Mouse (Mus musculus) kidney, embryonic 16.5 days (tissue): ENCODE data around the gene Igfbp2. TPM values are rescaled to one million over a fixed set of nuclear protein-coding genes. Genes with fewer than 3 reads are reported as not detected.

ENCODE experiments used
- ATAC-seq: fragments of 200-750 bp; cut with Nextera tagmentation; 2 replicates; pipeline ENCODE4 v1.8.0; 2017; ENCODE audit warnings: moderate TSS enrichment; ENCODE audit not compliant: low FRiP score, low TSS enrichment
- H3K27ac ChIP-seq: fragments of 300-500 bp; sonication (generic); 2 replicates; pipeline ENCODE4 v1.5.1; 2014; ENCODE audit warnings: low read length
- H3K27me3 ChIP-seq: fragments of 300-500 bp; sonication (generic); 2 replicates; pipeline ENCODE4 v1.6.1; 2014; ENCODE audit warnings: low read length, control low read depth, mixed read lengths; ENCODE audit not compliant: insufficient read depth
- H3K36me3 ChIP-seq: fragments of 300-500 bp; sonication (generic); 2 replicates; pipeline ENCODE4 v1.6.1; 2014; ENCODE audit warnings: low read length, control low read depth, mixed read lengths; ENCODE audit not compliant: insufficient read depth
- H3K4me1 ChIP-seq: fragments of 300-500 bp; sonication (generic); 2 replicates; pipeline ENCODE4 v1.6.1; 2014; ENCODE audit warnings: low read length, control low read depth, mixed read lengths; ENCODE audit not compliant: insufficient read depth
- H3K4me2 ChIP-seq: fragments of 300-500 bp; sonication (generic); replicated peaks from 2 replicates; pipeline ENCODE4 v1.6.1; 2014; ENCODE audit warnings: low read depth, low read length
- H3K4me3 ChIP-seq: fragments of 300-500 bp; sonication (generic); 2 replicates; pipeline ENCODE4 v1.5.1; 2014; ENCODE audit warnings: mild to moderate bottlenecking, low read length
- H3K9ac ChIP-seq: fragments of 300-500 bp; sonication (generic); replicated peaks from 2 replicates; pipeline ENCODE4 v1.6.1; 2014; ENCODE audit warnings: low read length
- H3K9me3 ChIP-seq: fragments of 300-500 bp; sonication (generic); 2 replicates; pipeline ENCODE4 v1.6.1; 2016; ENCODE audit warnings: low read length, control low read depth
- WGBS: fragments of 180-500 bp; shearing (Covaris S2); extraction: QIAGEN DNeasy Blood & Tissue Kit; methylation state at CpG from one replicate; pipeline ENCODE4 v1.1.7; 2014; 5-methylcytosine and 5-hydroxymethylcytosine counted together
- polyA plus RNA-seq: library from polyadenylated mRNA; unstranded; fragments of >200 nt; fragmentation: Nextera tagmentation; extraction: Ambion mirVana; gene quantifications from 2 replicates; pipeline ENCODE4 v1.2.1, GENCODE M21; 2015

Igfbp2 gene
- polyA plus RNA-seq, 1 experiment from 2014 or later: 152 TPM

DNA sequence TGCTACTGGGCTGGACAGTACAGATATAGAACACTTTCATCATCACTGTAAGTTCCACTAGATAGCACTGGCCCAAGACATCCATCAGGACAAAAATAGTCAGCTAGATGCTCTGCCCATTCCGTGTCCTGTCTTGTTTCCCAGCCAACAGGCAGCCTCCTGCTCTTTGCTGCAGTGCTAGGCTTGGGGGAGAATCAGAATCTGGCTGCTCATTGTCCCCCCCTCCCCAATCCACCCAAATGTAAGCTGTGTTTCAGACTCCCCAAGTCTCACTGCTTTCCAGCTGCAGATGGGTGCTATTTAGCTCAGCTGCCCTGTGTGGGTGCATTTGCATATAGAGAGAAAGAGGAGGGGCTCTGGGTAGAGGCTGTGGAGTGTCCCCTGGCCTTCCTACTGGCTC, 43.0 kb downstream of the Igfbp2 start:
- Histone ChIP-seq H3K9ac (no peak overlapping the region), H3K27ac (no peak overlapping the region)

GRCm38 (mm10) chr1:72868429-72869215, 44.3 kb downstream of the Igfbp2 start:
- Histone ChIP-seq H3K4me2 (no peak overlapping the region), H3K4me3 (no peak overlapping the region), H3K27ac (no peak overlapping the region), H3K27me3 (no peaks in the 10 kb centered on the region), H3K36me3 (peaks cover 3% of the 10 kb centered on the region; the same call in 1 of the 2 replicates), H3K9me3 (no peaks in the 10 kb centered on the region), H3K4me1 (peaks cover 36% of the 10 kb centered on the region), H3K9ac (no peak overlapping the region)
- WGBS: 71% methylated on average over 10 of the region's 10 CpGs
- no peak for ATAC-seq

More for the DNA sequence above, 43.0 kb downstream of the Igfbp2 start:
- ATAC-seq: no peak
- H3K4me1 ChIP-seq: peaks cover 30% of the 10 kb centered on the region
- H3K36me3 ChIP-seq: peaks cover 12% of the 10 kb centered on the region; the same call in 1 of the 2 replicates
- H3K4me2 ChIP-seq: no peak overlapping the region
- no peaks in the 10 kb centered on the region for H3K27me3 ChIP-seq
- 35% methylated on average over 1 of the region's 1 CpGs for WGBS
- H3K4me3 ChIP-seq: no peak overlapping the region
- no peaks in the 10 kb centered on the region for H3K9me3 ChIP-seq

- Histone ChIP-seq H3K36me3 (no peaks in the 10 kb centered on the region), H3K27me3 (no peaks in the 10 kb centered on the region), H3K4me1 (peaks cover 36% of the 10 kb centered on the region), H3K4me3 (no peak overlapping the region), H3K9ac (no peak overlapping the region), H3K4me2 (peak overlapping the region; percentile 94; the same call in 1 of the 2 replicates), H3K9me3 (no peaks in the 10 kb centered on the region), H3K27ac (no peak overlapping the region)
- no peak for ATAC-seq
Measured at GRCm38 (mm10) chr1:72869275-72869674, 45.0 kb downstream of the Igfbp2 start.

GRCm38 (mm10) chr1:72869681-72870614, 45.6 kb downstream of the Igfbp2 start:
- peak overlapping the region; percentile 72 for H3K4me3 ChIP-seq
- no peaks in the 10 kb centered on the region for H3K9me3 ChIP-seq
- peaks cover 37% of the 10 kb centered on the region for H3K4me1 ChIP-seq
- H3K36me3 ChIP-seq: no peaks in the 10 kb centered on the region
- WGBS: 7% methylated on average over 22 of the region's 22 CpGs
- no peaks in the 10 kb centered on the region for H3K27me3 ChIP-seq
- peak overlapping the region; percentile 86 for H3K27ac ChIP-seq
- ATAC-seq: peak; percentile 60
- H3K4me2 ChIP-seq: peak overlapping the region; percentile 94
- peak overlapping the region; percentile 57 for H3K9ac ChIP-seq

DNA sequence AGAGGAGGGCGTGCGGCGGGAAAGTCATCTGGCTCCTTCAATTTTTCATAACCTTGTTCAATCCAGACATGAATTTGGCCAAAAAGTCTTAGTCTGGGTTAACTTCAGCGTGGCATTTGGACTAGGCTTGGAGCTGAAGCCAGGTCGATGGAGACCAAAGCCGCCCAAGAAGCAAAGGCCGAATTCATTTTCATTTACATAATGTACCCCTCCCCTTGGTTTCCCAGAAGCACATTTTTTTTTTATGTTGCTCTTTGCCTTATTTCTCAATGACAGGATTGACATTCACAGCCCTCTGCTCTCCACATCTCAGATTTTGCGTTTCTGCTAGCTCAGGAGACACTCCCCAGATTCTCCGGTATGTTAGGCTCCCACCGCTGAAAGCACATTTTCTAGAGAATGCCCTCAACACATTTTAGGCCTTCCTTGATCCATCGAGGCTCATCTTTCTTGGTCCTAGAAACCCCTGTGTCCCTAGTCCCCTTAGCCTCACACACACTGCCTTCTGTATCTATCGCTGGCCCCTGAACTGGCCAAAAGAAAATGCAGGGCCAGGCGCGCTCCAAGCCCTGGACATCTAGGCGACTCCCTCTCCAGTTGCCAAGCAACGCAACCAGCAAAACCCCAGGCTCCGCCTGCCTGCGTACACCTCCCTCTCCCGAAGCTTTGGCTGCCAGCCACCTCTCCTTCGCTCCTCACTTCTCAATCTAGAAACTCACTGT, 46.5 kb downstream of the Igfbp2 start:
- WGBS: under 1% methylated on average over 20 of the region's 20 CpGs
- H3K9ac ChIP-seq: peak overlapping the region; percentile 57

DNA sequence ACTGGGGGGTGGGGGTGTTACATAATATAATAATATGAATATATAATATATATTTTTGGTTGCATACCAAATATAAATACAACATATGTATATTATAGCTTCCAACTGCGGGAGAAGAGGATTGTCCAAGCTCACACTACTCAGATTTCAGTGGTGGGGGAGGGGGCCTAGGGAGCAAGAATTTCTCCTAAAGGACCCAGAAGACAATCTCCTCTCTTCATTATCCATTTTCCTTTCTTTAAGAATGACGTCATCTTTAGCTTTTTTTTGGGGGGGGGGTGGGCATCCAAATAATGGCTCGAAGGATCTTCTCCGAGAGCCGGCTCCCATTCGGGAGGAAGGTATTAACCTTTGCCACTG, 47.0 kb downstream of the Igfbp2 start:
- WGBS: 0% methylated on average over 6 of the region's 6 CpGs
- H3K27ac ChIP-seq: peak overlapping the region; percentile 19

More for the DNA sequence above, 46.5 kb downstream of the Igfbp2 start:
- peak; percentile 67 for ATAC-seq
- Histone ChIP-seq H3K27ac (peak overlapping the region; percentile 86), H3K4me2 (peak overlapping the region; percentile 94), H3K4me3 (peak overlapping the region; percentile 72), H3K9me3 (no peaks in the 10 kb centered on the region), H3K36me3 (no peaks in the 10 kb centered on the region), H3K4me1 (peaks cover 45% of the 10 kb centered on the region), H3K27me3 (no peaks in the 10 kb centered on the region)

GRCm38 (mm10) chr1:72871697-72872411, 47.6 kb downstream of the Igfbp2 start:
- Histone ChIP-seq H3K27me3 (0 out of 2 replicates have a peak, but pooled peaks cover 3% of the 10 kb centered on the region), H3K4me3 (peak overlapping the region; percentile 72), H3K4me2 (peak overlapping the region; percentile 94), H3K9ac (peak overlapping the region; percentile 42), H3K9me3 (no peaks in the 10 kb centered on the region), H3K4me1 (peaks cover 48% of the 10 kb centered on the region), H3K27ac (peak overlapping the region; percentile 19), H3K36me3 (no peaks in the 10 kb centered on the region)
- under 1% methylated on average over 34 of the region's 34 CpGs for WGBS
- no peak for ATAC-seq

More for the DNA sequence above, 47.0 kb downstream of the Igfbp2 start:
- Histone ChIP-seq H3K9me3 (no peaks in the 10 kb centered on the region), H3K4me2 (peak overlapping the region; percentile 94), H3K4me1 (peaks cover 47% of the 10 kb centered on the region), H3K36me3 (no peaks in the 10 kb centered on the region), H3K9ac (peak overlapping the region; percentile 42), H3K4me3 (peak overlapping the region; percentile 72), H3K27me3 (no peaks in the 10 kb centered on the region)
- no peak; the same call in 1 of the 2 replicates for ATAC-seq

GRCm38 (mm10) chr1:72872521-72872920, 48.2 kb downstream of the Igfbp2 start:
- peak overlapping the region; percentile 94 for H3K4me2 ChIP-seq
- ATAC-seq: peak; percentile 43
- peaks cover 5% of the 10 kb centered on the region; the same call in 1 of the 2 replicates for H3K27me3 ChIP-seq
- WGBS: 1% methylated on average over 8 of the region's 8 CpGs
- H3K36me3 ChIP-seq: no peaks in the 10 kb centered on the region
- no peaks in the 10 kb centered on the region for H3K9me3 ChIP-seq
- peak overlapping the region; percentile 72 for H3K4me3 ChIP-seq
- peaks cover 48% of the 10 kb centered on the region for H3K4me1 ChIP-seq
- no peak overlapping the region; the same call in 1 of the 2 replicates for H3K27ac ChIP-seq
- H3K9ac ChIP-seq: peak overlapping the region; percentile 87; the same call in 1 of the 2 replicates

- peaks cover 51% of the 10 kb centered on the region for H3K4me1 ChIP-seq
Measured at GRCm38 (mm10) chr1:72873078-72873477, 48.8 kb downstream of the Igfbp2 start.

More at GRCm38 (mm10) chr1:72873078-72873477, 48.8 kb downstream of the Igfbp2 start:
- no peaks in the 10 kb centered on the region for H3K36me3 ChIP-seq
- H3K9me3 ChIP-seq: no peaks in the 10 kb centered on the region
- H3K27me3 ChIP-seq: peaks cover 5% of the 10 kb centered on the region; the same call in 1 of the 2 replicates
- peak overlapping the region; percentile 72 for H3K4me3 ChIP-seq
- H3K27ac ChIP-seq: peak overlapping the region; percentile 90
- H3K4me2 ChIP-seq: peak overlapping the region; percentile 94
- ATAC-seq: no peak
- peak overlapping the region; percentile 87 for H3K9ac ChIP-seq
- WGBS: 1% methylated on average over 16 of the region's 16 CpGs
